Mouse (Mus musculus) liver, embryonic 15.5 days (tissue): ENCODE data around the gene Adam19. TPM values are rescaled to one million over a fixed set of nuclear protein-coding genes. Genes with fewer than 3 reads are reported as not detected.

Source experiments
- ATAC-seq: fragments of 200-750 bp; cut with Nextera tagmentation; 2 replicates; pipeline ENCODE4 v1.8.0; 2017; ENCODE audit warnings: moderate number of reproducible peaks, mild to moderate bottlenecking, moderate library complexity; ENCODE audit not compliant: insufficient read depth
- H3K27ac ChIP-seq: fragments of 300-500 bp; sonication (generic); replicated peaks from 2 replicates; pipeline ENCODE4 v1.5.1; 2015; ENCODE audit warnings: mild to moderate bottlenecking, inconsistent platforms
- H3K27me3 ChIP-seq: fragments of 300-500 bp; sonication (generic); 2 replicates; pipeline ENCODE4 v1.6.1; 2015; ENCODE audit warnings: mild to moderate bottlenecking, inconsistent platforms
- H3K36me3 ChIP-seq: fragments of 300-500 bp; sonication (generic); replicated peaks from 2 replicates; pipeline ENCODE4 v1.6.1; 2015; ENCODE audit warnings: moderate library complexity, mild to moderate bottlenecking, inconsistent platforms
- H3K4me1 ChIP-seq: fragments of 300-500 bp; sonication (generic); replicated peaks from 2 replicates; pipeline ENCODE4 v1.6.1; 2015; ENCODE audit warnings: inconsistent platforms
- H3K4me2 ChIP-seq: fragments of 300-500 bp; sonication (generic); 2 replicates; pipeline ENCODE4 v1.6.1; 2015; ENCODE audit warnings: moderate library complexity, mild to moderate bottlenecking, inconsistent platforms
- H3K4me3 ChIP-seq: fragments of 300-500 bp; sonication (generic); replicated peaks from 2 replicates; pipeline ENCODE4 v1.5.1; 2015; ENCODE audit warnings: mild to moderate bottlenecking, inconsistent platforms
- H3K9ac ChIP-seq: fragments of 300-500 bp; sonication (generic); 2 replicates; pipeline ENCODE4 v1.6.1; 2015; ENCODE audit warnings: moderate library complexity, mild to moderate bottlenecking, inconsistent platforms
- H3K9me3 ChIP-seq: fragments of 300-500 bp; sonication (generic); replicated peaks from 2 replicates; pipeline ENCODE4 v1.6.1; 2016; ENCODE audit warnings: inconsistent platforms
- WGBS: fragments of 180-500 bp; shearing (Covaris S2); methylation state at CpG from one replicate; pipeline ENCODE4 v1.1.7; 2015; ENCODE audit warnings: mixed read lengths; ENCODE audit not compliant: insufficient replicate concordance; 5-methylcytosine and 5-hydroxymethylcytosine counted together
- polyA plus RNA-seq: library from polyadenylated mRNA; unstranded; fragments of >200 nt; fragmentation: Nextera tagmentation; extraction: Ambion mirVana; gene quantifications from 2 replicates; pipeline ENCODE4 v1.2.1, GENCODE M21; 2015

The Adam19 gene
- polyA plus RNA-seq, 1 experiment from 2014 or later: 0.98 TPM

DNA sequence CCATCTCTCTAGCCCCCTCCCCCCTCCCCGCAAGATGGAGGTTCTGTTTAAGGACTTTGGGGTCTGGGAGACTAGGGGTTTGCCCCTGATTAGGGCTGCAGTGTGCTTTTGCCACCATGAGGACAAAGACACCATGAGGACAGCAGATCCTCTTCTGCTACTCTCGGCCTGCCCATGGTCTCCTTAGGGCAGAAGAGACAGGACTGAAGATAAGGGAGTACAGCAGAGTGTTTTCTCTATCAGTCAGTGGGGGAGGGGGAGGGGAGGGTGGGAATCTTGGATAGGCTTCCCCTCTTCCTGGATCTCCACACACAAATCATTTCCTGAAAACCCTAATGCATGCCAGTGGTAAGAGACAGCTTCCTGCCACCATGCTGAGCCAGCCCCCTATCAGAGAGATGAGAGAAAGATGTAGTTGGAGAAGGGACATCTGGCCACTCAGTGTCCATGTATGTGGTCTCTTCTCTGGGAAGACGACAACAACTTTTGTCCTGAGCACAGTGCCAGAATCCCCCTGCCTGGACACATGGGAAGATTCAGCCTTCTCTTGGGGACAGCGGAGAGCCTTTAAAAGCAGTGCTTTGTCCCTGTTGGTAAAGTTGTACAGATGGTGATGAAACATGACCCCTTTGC, 33.4 kb downstream of the Adam19 start:
- Histone ChIP-seq H3K4me3 (no peak overlapping the region), H3K9me3 (no peaks in the 10 kb centered on the region), H3K4me2 (no peak overlapping the region), H3K27ac (peak overlapping the region; percentile 39), H3K27me3 (no peaks in the 10 kb centered on the region), H3K36me3 (no peaks in the 10 kb centered on the region), H3K4me1 (peaks cover 60% of the 10 kb centered on the region), H3K9ac (no peak overlapping the region)
- 48% methylated on average over 4 of the region's 4 CpGs for WGBS
- peak; percentile 17; the same call in 1 of the 2 replicates for ATAC-seq

DNA sequence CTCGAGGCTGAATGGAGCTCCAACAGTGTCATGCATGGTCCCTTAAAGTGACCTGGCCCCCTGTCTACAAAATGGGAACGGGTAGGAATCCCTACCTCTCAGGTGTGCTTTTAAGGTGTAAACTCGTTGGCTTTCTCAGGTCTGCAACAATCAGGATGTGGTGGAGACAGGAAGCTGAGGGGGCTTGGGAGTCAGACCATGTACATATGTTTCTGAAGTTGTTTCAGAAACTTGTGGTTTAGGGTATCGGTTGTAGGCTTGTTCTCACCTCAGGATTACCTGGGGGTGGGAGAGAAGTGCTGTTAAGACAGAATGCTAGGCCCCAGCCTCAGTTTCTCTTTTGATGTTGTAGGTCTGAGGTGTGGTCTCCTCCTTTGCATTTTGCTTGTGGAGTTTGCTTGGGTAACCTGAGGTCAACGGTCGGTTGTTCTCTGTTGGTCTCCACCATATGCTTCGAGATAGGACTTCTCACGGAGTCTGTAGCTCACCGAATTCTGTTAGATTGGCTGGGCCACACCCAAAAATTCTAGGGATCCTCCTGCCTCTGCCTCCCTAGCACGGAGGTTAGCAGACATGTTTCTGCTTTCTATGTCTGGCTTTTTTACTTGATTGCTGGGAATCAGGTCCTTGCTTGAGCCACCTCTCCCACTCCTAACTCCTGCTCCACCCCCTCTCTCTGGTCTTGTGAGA, 34.4 kb downstream of the Adam19 start:
- H3K4me2 ChIP-seq: peak overlapping the region; percentile 38; the same call in 1 of the 2 replicates

DNA sequence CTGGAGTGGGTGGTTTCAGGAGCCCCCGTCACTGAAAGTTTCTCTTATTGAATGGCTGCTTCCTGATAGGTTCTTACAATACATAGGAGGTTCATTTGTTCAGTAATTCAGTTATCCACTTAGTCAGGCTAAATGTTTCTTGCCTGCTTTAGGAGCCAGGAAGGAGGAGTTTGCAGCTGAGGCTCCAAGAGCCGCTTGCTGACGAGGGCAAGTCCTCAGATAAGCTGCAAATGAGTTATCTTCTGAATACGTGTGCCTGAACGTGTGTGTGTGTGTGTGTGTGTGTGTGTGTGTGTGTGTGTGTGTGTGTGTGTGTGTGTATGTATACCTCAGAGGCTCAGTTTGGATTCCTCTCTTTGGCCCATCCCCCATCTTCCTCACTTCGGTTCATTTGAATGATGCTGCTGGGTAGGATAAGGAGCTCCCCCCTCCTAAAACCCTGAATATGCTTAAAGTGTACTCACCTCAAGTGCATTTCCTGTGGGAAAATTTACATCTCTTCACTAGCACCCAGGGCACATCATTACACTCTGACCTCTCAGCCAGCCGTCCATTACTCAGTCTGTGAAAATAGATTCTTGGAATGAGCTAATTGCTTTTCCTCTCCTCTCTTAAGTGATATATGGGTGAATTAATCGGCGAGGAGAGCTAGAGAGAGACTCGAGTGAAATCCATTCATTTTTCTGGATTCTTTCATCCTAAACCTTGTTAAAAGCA, 35.3 kb downstream of the Adam19 start:
- Histone ChIP-seq H3K4me2 (peak overlapping the region; percentile 38), H3K9ac (peak overlapping the region; percentile 18; the same call in 1 of the 2 replicates), H3K36me3 (no peaks in the 10 kb centered on the region), H3K4me1 (peaks cover 49% of the 10 kb centered on the region), H3K27me3 (no peaks in the 10 kb centered on the region), H3K4me3 (no peak overlapping the region), H3K27ac (peak overlapping the region; percentile 86), H3K9me3 (no peaks in the 10 kb centered on the region)
- ATAC-seq: peak; percentile 79
- WGBS: 24% methylated on average over 10 of the region's 10 CpGs

More for the DNA sequence above, 34.4 kb downstream of the Adam19 start:
- peak; percentile 68 for ATAC-seq
- no peaks in the 10 kb centered on the region for H3K36me3 ChIP-seq
- no peak overlapping the region for H3K4me3 ChIP-seq
- no peaks in the 10 kb centered on the region for H3K27me3 ChIP-seq
- H3K9ac ChIP-seq: peak overlapping the region; percentile 18; the same call in 1 of the 2 replicates
- peak overlapping the region; percentile 86 for H3K27ac ChIP-seq
- WGBS: 39% methylated on average over 10 of the region's 10 CpGs
- no peaks in the 10 kb centered on the region for H3K9me3 ChIP-seq
- peaks cover 51% of the 10 kb centered on the region for H3K4me1 ChIP-seq

DNA sequence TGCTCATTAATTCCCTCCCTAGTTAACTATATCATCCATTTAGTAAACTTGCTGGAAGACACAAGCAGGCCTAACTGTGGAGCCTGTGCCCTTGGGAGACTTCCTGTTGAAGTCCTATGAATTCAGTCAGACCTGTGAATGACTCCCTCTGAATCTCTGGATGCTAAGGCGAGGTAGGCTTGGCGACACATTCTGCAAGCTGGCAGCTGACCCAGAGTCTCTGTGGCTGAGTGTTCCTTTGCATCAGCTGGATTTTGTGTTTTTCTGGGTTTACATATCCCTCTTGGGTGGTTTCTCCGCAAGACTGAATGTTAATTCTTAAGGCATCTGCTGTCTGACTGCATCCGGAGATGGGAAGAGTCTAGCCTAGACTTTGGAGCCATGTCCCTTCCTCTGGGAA, 36.3 kb downstream of the Adam19 start:
- Histone ChIP-seq H3K9ac (no peak overlapping the region), H3K9me3 (no peaks in the 10 kb centered on the region), H3K4me1 (peaks cover 42% of the 10 kb centered on the region), H3K27me3 (no peaks in the 10 kb centered on the region), H3K4me3 (no peak overlapping the region), H3K27ac (no peak overlapping the region), H3K4me2 (no peak overlapping the region), H3K36me3 (no peaks in the 10 kb centered on the region)
- 77% methylated on average over 4 of the region's 4 CpGs for WGBS
- ATAC-seq: no peak

DNA sequence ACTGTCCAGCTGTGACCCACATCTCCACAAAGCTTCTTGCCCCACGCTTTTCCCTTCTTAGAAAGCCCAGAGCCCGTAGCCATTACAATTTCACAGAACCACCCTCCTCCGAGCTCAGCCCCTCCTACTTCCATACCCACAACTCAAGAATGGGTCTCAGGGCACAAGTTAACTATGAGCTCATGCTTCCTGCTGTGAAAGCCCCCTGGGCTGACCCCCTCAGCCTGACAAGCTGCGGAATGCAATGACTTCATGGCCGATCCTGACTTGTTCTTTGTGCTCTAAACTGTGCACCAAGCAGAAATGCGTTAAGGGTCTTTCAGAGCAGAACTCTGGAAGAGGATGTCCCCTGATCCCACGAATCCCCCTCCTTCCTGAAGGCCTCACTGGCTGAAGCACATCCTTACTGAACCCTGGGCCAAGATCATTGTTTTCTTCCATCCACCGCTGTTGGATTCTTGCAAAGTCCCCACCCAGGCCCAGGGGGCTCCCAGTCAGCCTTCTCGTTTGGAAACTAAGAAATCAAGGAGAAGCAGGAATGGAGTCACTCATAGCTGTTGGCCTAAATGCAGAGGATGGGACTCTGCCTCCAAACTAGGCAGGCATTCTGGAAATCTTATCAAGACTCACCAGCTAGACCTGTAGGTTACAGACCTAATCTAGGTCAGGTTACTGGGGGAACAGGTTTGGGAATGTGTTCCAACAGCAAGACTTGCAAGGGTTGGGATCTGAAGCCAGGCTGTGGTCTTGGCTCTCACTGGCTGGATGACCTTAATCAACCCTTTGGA, 39.9 kb downstream of the Adam19 start:
- ATAC-seq: no peak
- Histone ChIP-seq H3K27me3 (no peaks in the 10 kb centered on the region), H3K9me3 (no peaks in the 10 kb centered on the region), H3K9ac (no peak overlapping the region), H3K4me1 (peaks cover 18% of the 10 kb centered on the region), H3K27ac (no peak overlapping the region), H3K4me2 (no peak overlapping the region), H3K36me3 (no peaks in the 10 kb centered on the region), H3K4me3 (no peak overlapping the region)
- WGBS: 55% methylated on average over 9 of the region's 9 CpGs

DNA sequence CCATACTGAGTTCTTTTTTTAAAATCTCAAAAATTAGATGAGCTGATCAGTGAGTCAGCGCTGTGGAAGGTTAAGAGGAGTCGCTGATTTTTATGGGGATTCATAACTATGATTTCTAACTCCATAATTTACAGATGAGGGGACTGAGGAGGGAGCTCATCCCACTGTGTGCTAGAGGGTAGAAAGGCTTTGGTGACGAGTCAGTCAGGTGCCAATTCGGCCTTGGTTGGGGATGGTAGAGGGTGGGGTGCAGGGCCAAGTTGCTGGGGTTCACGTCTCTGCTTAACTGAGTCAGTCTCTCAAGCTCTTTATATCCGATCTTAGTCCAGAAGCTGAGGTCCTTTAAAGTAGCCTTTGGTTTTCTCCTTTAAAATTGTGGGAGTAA, 40.5 kb downstream of the Adam19 start:
- H3K27ac ChIP-seq: no peak overlapping the region
- no peaks in the 10 kb centered on the region for H3K36me3 ChIP-seq
- ATAC-seq: no peak
- no peaks in the 10 kb centered on the region for H3K27me3 ChIP-seq
- WGBS: 66% methylated on average over 6 of the region's 6 CpGs
- no peak overlapping the region for H3K9ac ChIP-seq
- H3K9me3 ChIP-seq: no peaks in the 10 kb centered on the region
- H3K4me2 ChIP-seq: no peak overlapping the region
- peaks cover 12% of the 10 kb centered on the region for H3K4me1 ChIP-seq
- H3K4me3 ChIP-seq: no peak overlapping the region

DNA sequence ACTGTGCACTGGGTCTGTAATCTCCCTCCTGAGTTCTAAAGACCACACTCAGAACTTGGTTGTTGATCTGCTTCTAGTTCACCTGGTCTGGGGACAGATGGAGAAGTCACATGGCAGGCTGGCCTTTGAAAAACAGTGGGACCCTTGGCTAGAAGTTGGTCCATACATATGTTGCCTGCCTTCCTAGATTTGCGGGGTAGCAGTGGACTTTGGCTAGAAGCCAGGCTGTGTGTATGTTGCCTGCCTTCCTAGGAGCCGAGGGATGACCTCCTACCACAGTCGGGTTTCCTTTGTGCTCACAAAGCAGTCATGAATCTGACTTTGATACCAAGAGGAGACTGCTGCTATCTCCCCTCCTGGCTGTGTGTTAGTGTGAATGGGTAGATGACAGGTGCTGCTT, 41.3 kb downstream of the Adam19 start:
- WGBS: 61% methylated on average over 3 of the region's 3 CpGs
- no peak overlapping the region for H3K27ac ChIP-seq
- H3K27me3 ChIP-seq: 0 out of 2 replicates have a peak, but pooled peaks cover 3% of the 10 kb centered on the region

DNA sequence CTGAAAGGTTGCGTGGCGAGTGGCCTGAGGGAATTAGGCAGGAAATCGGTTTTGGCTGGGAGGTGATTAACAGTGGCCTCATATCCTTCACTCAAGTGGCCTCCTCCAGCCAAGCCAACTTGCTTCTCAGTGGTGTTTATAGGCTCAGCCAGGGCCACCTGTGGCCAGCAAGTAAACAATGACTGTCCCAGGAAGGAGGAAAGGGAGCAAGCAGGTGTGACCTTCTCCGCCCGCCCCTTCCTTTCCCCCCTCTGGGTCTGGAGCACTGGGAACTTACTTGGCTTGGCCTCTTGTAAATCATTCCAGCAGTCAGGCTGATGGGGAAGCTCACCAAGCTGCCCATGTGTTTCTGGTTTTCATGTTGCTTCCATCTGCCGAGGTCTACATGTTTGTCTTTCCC, 46.3 kb downstream of the Adam19 start:
- Histone ChIP-seq H3K36me3 (no peaks in the 10 kb centered on the region), H3K9ac (no peak overlapping the region), H3K27ac (no peak overlapping the region), H3K4me2 (no peak overlapping the region), H3K27me3 (peaks cover 12% of the 10 kb centered on the region; the same call in 1 of the 2 replicates), H3K9me3 (no peaks in the 10 kb centered on the region), H3K4me1 (no peaks in the 10 kb centered on the region), H3K4me3 (no peak overlapping the region)
- 72% methylated on average over 6 of the region's 6 CpGs for WGBS
- ATAC-seq: no peak

More for the DNA sequence above, 41.3 kb downstream of the Adam19 start:
- H3K4me2 ChIP-seq: no peak overlapping the region
- 0 out of 2 replicates have a peak, but pooled peaks have one; percentile 9 for ATAC-seq
- H3K4me1 ChIP-seq: peaks cover 4% of the 10 kb centered on the region; the same call in 1 of the 2 replicates
- no peak overlapping the region for H3K4me3 ChIP-seq
- no peaks in the 10 kb centered on the region for H3K36me3 ChIP-seq
- no peaks in the 10 kb centered on the region for H3K9me3 ChIP-seq
- no peak overlapping the region for H3K9ac ChIP-seq

DNA sequence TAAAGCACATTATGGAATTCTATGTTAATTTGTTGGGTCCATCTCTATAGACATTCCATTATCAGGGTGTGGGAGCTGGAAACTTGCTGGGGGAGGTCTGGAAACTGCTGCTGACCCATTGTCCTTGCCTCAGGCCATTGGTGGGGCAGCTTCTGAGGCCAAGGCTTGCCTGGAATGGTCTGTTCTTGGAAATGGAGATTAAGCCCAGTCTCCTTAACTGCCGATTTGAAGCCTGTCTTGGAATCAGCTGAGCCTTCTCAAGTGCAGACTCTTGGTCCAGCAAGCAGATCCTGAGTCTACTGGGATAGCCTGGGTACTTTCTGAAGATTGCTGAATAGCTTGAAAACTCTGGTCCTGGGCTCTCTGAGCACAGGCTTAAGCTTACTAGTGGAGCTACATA, 51.3 kb downstream of the Adam19 start:
- Histone ChIP-seq H3K36me3 (no peaks in the 10 kb centered on the region), H3K4me1 (no peaks in the 10 kb centered on the region), H3K4me3 (no peak overlapping the region), H3K27ac (no peak overlapping the region), H3K27me3 (peaks cover 9% of the 10 kb centered on the region; the same call in 1 of the 2 replicates), H3K9ac (no peak overlapping the region), H3K4me2 (no peak overlapping the region), H3K9me3 (no peaks in the 10 kb centered on the region)
- 86% methylated on average over 1 of the region's 1 CpGs for WGBS
- no peak for ATAC-seq

DNA sequence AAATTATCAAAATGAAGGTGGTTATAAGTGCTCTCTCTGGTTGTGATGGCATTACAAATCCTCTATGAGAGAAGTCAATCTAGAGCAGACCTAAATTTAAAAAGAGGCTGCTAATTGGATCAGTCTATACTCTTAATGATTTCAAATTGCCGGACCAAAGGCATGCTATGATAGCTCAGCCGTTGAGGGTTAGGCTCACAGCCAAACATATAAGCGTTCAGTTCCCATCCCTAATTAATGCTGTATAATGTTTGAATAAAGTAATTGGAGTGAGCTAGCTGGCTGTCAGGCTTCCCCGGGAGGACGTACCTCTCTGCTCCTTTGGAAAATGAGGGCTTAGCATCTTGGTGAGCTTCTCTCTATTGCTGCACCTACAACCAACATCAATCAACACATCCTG, 53.4 kb downstream of the Adam19 start:
- Histone ChIP-seq H3K27me3 (no peaks in the 10 kb centered on the region), H3K9me3 (no peaks in the 10 kb centered on the region), H3K36me3 (no peaks in the 10 kb centered on the region), H3K4me1 (no peaks in the 10 kb centered on the region), H3K9ac (no peak overlapping the region), H3K4me3 (no peak overlapping the region), H3K27ac (no peak overlapping the region), H3K4me2 (no peak overlapping the region)
- no peak for ATAC-seq
- WGBS: 78% methylated on average over 5 of the region's 5 CpGs
